Mouse (Mus musculus) stomach, embryonic 14.5 days (tissue): ENCODE results near the gene Zfp787. TPM values are rescaled to one million over a fixed set of nuclear protein-coding genes. Genes with fewer than 3 reads are reported as not detected.
"Not testable (repeated sequence)": the region's sequence is repeated elsewhere in the genome, so short reads cannot be mapped to it uniquely, and the experiment has no call there.

Experiments used
- ATAC-seq: fragments of 200-750 bp; cut with Nextera tagmentation; 2 replicates; pipeline ENCODE4 v1.8.0; 2017; ENCODE audit warnings: low read depth, moderate TSS enrichment; ENCODE audit not compliant: insufficient number of reproducible peaks, insufficient read depth, low FRiP score
- H3K27ac ChIP-seq: fragments of 300-500 bp; sonication (generic); 2 replicates; pipeline ENCODE4 v1.5.1; 2014; ENCODE audit warnings: mild to moderate bottlenecking, low read length, moderate library complexity, mixed read lengths
- H3K27me3 ChIP-seq: fragments of 300-500 bp; sonication (generic); 2 replicates; pipeline ENCODE4 v1.6.1; 2014; ENCODE audit warnings: low read length, control low read depth, mixed read lengths; ENCODE audit not compliant: control insufficient read depth, insufficient read depth
- H3K36me3 ChIP-seq: fragments of 300-500 bp; sonication (generic); 2 replicates; pipeline ENCODE4 v1.6.1; 2014; ENCODE audit warnings: mild to moderate bottlenecking, control low read depth, low read length, moderate library complexity, mixed read lengths; ENCODE audit not compliant: control insufficient read depth, insufficient read depth
- H3K4me1 ChIP-seq: fragments of 300-500 bp; sonication (generic); 2 replicates; pipeline ENCODE4 v1.6.1; 2014; ENCODE audit warnings: low read length, control low read depth, mixed read lengths; ENCODE audit not compliant: control insufficient read depth, insufficient read depth
- H3K4me2 ChIP-seq: fragments of 300-500 bp; sonication (generic); replicated peaks from 2 replicates; pipeline ENCODE4 v1.6.1; 2014; ENCODE audit warnings: low read depth, low read length, control low read depth
- H3K4me3 ChIP-seq: fragments of 300-500 bp; sonication (generic); 2 replicates; pipeline ENCODE4 v1.5.1; 2014; ENCODE audit warnings: low read depth, low read length, control low read depth
- H3K9ac ChIP-seq: fragments of 300-500 bp; sonication (generic); replicated peaks from 2 replicates; pipeline ENCODE4 v1.6.1; 2014; ENCODE audit warnings: low read depth, mild to moderate bottlenecking, control low read depth, low read length, moderate library complexity, mixed read lengths
- H3K9me3 ChIP-seq: fragments of 300-500 bp; sonication (generic); 2 replicates; pipeline ENCODE4 v1.6.1; 2016; ENCODE audit warnings: low read depth, low read length, control low read depth; ENCODE audit not compliant: control insufficient read depth
- WGBS: fragments of 180-500 bp; shearing (Covaris S2); extraction: QIAGEN DNeasy Blood & Tissue Kit; methylation state at CpG from one replicate; pipeline ENCODE4 v1.1.7; 2014; 5-methylcytosine and 5-hydroxymethylcytosine counted together
- polyA plus RNA-seq: library from polyadenylated mRNA; unstranded; fragments of >200 nt; fragmentation: Nextera tagmentation; extraction: Ambion mirVana; gene quantifications from 2 replicates; pipeline ENCODE4 v1.2.1, GENCODE M21; 2014

Gene Zfp787
- polyA plus RNA-seq, 1 experiment from 2014 or later: 14.6 TPM

DNA sequence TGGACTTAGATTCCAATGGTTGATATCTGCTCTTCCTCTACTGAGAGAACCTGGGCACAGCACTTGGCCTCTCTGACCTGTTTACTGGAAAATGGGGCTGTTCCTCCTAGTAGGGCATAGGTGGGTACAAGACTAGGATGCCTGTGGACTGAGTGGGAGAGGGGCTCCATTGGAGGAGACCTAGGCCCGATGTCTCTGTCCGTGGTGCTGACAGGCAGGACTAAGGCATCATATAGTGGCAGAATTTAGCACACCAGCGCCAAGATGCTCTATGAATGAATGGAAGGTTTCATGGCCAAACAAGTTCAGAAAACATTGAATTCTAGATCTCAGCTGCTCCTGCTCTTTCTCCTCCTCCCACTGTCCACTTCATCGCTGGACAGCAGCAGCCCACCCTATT is 25.5 kb downstream of the Zfp787 start:
- WGBS: 35% methylated on average over 4 of the region's 4 CpGs
- no peak overlapping the region for H3K4me3 ChIP-seq
- peaks cover 19% of the 10 kb centered on the region for H3K36me3 ChIP-seq
- H3K9ac ChIP-seq: no peak overlapping the region
- no peak overlapping the region for H3K4me2 ChIP-seq
- peaks cover 14% of the 10 kb centered on the region; the same call in 1 of the 2 replicates for H3K9me3 ChIP-seq
- H3K27ac ChIP-seq: no peak overlapping the region
- H3K4me1 ChIP-seq: no peaks in the 10 kb centered on the region
- ATAC-seq: no peak
- H3K27me3 ChIP-seq: no peaks in the 10 kb centered on the region

DNA sequence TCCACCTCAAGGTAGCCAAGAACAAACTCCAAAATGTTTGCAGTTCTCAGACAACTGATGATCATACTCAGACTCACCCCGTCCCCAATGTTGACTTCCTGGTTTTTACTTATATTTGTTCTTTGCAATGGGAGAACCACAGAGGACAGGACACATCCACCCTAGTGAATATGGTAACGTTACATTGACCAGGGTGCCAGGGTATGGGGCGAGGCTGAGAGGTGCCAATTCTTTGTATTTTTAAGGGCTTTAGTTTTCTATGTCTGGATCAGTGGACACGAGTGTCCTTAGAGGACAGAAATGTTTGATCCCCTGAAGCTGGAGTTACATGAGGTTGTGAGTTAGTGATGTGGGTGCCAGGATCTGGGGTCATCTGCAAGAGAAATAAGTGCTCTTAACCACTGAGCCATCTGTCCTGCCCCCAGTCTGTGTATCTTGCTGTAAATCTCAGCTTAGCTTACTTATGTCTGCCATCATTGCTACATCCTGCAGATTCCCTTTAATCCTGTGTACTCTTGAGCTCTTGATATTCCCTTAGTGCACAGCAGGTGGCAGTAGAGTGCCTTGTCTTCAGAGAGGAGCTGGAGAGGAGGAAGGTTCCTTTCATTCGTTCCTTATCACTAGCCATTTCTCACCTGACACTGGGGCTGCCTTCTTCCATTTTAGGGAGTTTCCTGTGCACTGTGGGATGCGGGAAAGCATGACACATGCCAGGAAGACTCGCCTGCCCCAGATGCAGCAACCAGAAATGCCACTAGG is 28.9 kb downstream of the Zfp787 start:
- Histone ChIP-seq H3K36me3 (peaks cover 3% of the 10 kb centered on the region), H3K4me1 (no peaks in the 10 kb centered on the region), H3K27me3 (no peaks in the 10 kb centered on the region), H3K9me3 (peaks cover 3% of the 10 kb centered on the region; the same call in 1 of the 2 replicates), H3K9ac (no peak overlapping the region), H3K4me3 (no peak overlapping the region), H3K4me2 (no peak overlapping the region), H3K27ac (no peak overlapping the region)
- WGBS: 36% methylated on average over 7 of the region's 7 CpGs
- ATAC-seq: peak; percentile 59

DNA sequence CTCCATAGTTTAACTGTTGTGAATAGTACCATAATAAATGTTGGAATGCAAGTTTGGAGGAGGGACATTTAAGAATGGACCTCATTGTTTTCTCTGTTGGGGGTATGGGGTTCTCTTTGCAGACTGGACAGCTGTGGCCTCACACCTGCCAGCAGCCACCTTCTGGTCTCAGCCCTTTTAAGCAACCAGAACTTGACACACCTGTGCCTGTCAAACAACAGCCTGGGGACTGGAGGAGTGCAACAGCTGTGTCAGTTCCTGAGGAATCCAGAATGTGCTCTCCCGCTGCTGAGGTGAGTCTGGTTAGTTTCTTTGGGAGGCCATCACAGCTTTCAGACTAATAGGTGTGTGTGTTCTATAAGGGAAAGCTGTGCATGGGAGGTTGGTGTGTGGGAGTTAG is 34.7 kb downstream of the Zfp787 start:
- H3K9me3 ChIP-seq, H3K9ac ChIP-seq, H3K4me2 ChIP-seq, H3K4me1 ChIP-seq, H3K27ac ChIP-seq, H3K36me3 ChIP-seq, H3K4me3 ChIP-seq, H3K27me3 ChIP-seq, ATAC-seq: not testable (repeated sequence)
- WGBS: 77% methylated on average over 1 of the region's 1 CpGs

DNA sequence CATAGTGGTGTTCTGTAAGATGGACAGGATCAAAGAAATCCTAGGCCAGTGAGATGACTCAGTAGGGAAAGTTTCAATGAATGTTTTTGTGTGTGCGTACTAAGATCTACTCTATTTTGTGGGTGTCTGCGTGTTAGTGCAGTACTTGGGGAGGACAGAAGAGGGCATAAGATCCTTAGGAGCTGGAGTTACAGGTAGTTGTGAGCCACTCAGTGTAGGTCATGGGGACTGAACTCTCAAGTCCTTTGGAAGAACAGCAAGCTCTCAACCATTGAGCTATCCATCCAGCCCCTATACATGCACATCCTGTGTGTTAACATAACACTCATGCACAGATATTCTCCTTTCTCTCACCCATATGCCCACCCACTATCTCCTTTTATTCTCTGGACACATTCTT is 35.7 kb downstream of the Zfp787 start:
- H3K4me2 ChIP-seq, H3K4me1 ChIP-seq, H3K27me3 ChIP-seq, H3K9me3 ChIP-seq, H3K36me3 ChIP-seq, H3K9ac ChIP-seq, H3K27ac ChIP-seq, ATAC-seq, H3K4me3 ChIP-seq: not testable (repeated sequence)
- WGBS: 78% methylated on average over 2 of the region's 2 CpGs

DNA sequence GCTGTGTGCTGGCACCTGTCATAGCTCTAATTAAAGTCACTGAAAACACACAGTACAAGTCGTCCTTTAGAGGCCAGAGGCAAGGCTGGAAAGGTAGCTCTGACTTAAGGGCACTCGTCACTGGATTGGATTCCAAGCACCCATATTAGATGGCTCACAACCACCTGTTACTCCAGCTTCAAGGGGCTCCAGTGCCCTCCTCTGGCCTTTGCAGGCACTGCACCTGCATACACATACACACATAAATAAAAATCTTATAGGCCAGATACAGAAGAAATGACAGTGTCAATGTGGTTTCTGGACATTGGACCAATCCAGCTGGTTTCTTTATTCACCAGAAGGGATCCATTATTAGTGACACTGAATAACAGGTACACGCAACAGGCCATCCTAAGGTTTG is 36.3 kb downstream of the Zfp787 start:
- 70% methylated on average over 3 of the region's 3 CpGs for WGBS
- Histone ChIP-seq H3K27me3 (no peaks in the 10 kb centered on the region), H3K36me3 (no peaks in the 10 kb centered on the region), H3K4me2 (no peak overlapping the region), H3K27ac (no peak overlapping the region), H3K4me1 (no peaks in the 10 kb centered on the region), H3K9me3 (no peaks in the 10 kb centered on the region), H3K9ac (no peak overlapping the region), H3K4me3 (no peak overlapping the region)
- no peak for ATAC-seq

Other genes starting within 250 kb of the Zfp787 start
- not detected in 2 replicates for gene Vmn1r65, start 145.0 kb downstream of the Zfp787 start, polyA plus RNA-seq
- not detected in 2 replicates for gene Nlrp4c, start 110.8 kb downstream of the Zfp787 start, polyA plus RNA-seq
- gene Zfp444, start 16.2 kb upstream of the Zfp787 start, polyA plus RNA-seq: 43.5 and 52.4 TPM in 2 replicates
- not detected in 2 replicates for gene Galp, start 41.1 kb upstream of the Zfp787 start, polyA plus RNA-seq
- gene Zscan5b, start 66.3 kb upstream of the Zfp787 start, polyA plus RNA-seq: not detected in 2 replicates
- gene Epp13, start 96.7 kb upstream of the Zfp787 start, polyA plus RNA-seq: not detected in 2 replicates
- 8.7 and 9.0 TPM in 2 replicates for gene Zfp667, start 130.6 kb upstream of the Zfp787 start, polyA plus RNA-seq
- 5.2 and 5.8 TPM in 2 replicates for gene Zfp583, start 175.3 kb upstream of the Zfp787 start, polyA plus RNA-seq
- 2.1 and 2.3 TPM in 2 replicates for gene Gm3854, start 187.8 kb upstream of the Zfp787 start, polyA plus RNA-seq
- gene Zfp78, start 207.3 kb upstream of the Zfp787 start, polyA plus RNA-seq: 3.3 and 4.5 TPM in 2 replicates
- 8.9 and 11.6 TPM in 2 replicates for gene Zfp28, start 227.3 kb upstream of the Zfp787 start, polyA plus RNA-seq
- gene Smim17, start 242.7 kb upstream of the Zfp787 start, polyA plus RNA-seq: not detected in 2 replicates